Mouse (Mus musculus): ENCODE results near the gene Zic1. TPM values are rescaled to one million over a fixed set of nuclear protein-coding genes. Genes with fewer than 3 reads are reported as not detected.

Gene Zic1
- polyA plus RNA-seq, 1 experiment, result 0.13 TPM

GRCm38 (mm10) chr9:91366999-91367811, 1.6 kb upstream of the Zic1 start:
- Histone ChIP-seq H3K9ac (ENCODE audit: low read depth, poor library complexity, severe bottlenecking) (no peak overlapping the region), H3K4me3 (ENCODE audit: low read depth, low read length) (no peak overlapping the region), H3K27ac (ENCODE audit: insufficient read depth, low read length) (no peak overlapping the region), H3K9me3 (replicated peaks; ENCODE audit: control insufficient read depth, insufficient read depth, low read length, poor library complexity, severe bottlenecking) (no peaks in the 10 kb centered on the region), H3K27me3 (ENCODE audit: control insufficient read depth, insufficient read depth, low read length, poor library complexity, severe bottlenecking) (peaks cover 43% of the 10 kb centered on the region), H3K36me3 (ENCODE audit: control insufficient read depth, insufficient read depth, low read length, poor library complexity, severe bottlenecking) (no peaks in the 10 kb centered on the region), H3K4me1 (ENCODE audit: control insufficient read depth, insufficient read depth, low read length) (no peaks in the 10 kb centered on the region)
- TF ChIP-seq POLR2A (IDR thresholded peaks at IDR 0.05; ENCODE audit: insufficient read depth, low read length), result no peak
- no peak for TF ChIP-seq EP300 (IDR thresholded peaks at IDR 0.05; ENCODE audit: insufficient read depth, low read depth, low read length)
- no peak for TF ChIP-seq CTCF (IDR thresholded peaks at IDR 0.05; ENCODE audit: low read depth, low read length)

GRCm38 (mm10) chr9:91366226-91366998, 802 bp upstream of the Zic1 start:
- H3K36me3 ChIP-seq (ENCODE audit: control insufficient read depth, insufficient read depth, low read length, poor library complexity, severe bottlenecking), result no peaks in the 10 kb centered on the region
- H3K27me3 ChIP-seq (ENCODE audit: control insufficient read depth, insufficient read depth, low read length, poor library complexity, severe bottlenecking), result peaks cover 44% of the 10 kb centered on the region
- no peaks in the 10 kb centered on the region for H3K9me3 ChIP-seq (replicated peaks; ENCODE audit: control insufficient read depth, insufficient read depth, low read length, poor library complexity, severe bottlenecking)
- H3K9ac ChIP-seq (ENCODE audit: low read depth, poor library complexity, severe bottlenecking), result no peak overlapping the region
- TF ChIP-seq EP300 (IDR thresholded peaks at IDR 0.05; ENCODE audit: insufficient read depth, low read depth, low read length) (no peak), CTCF (IDR thresholded peaks at IDR 0.05; ENCODE audit: low read depth, low read length) (no peak), POLR2A (IDR thresholded peaks at IDR 0.05; ENCODE audit: insufficient read depth, low read length) (no peak)
- H3K27ac ChIP-seq (ENCODE audit: insufficient read depth, low read length), result no peak overlapping the region
- peak overlapping the region; percentile 30; the same call in 1 of the 2 replicates for H3K4me3 ChIP-seq (ENCODE audit: low read depth, low read length)
- H3K4me1 ChIP-seq (ENCODE audit: control insufficient read depth, insufficient read depth, low read length), result no peaks in the 10 kb centered on the region

DNA sequence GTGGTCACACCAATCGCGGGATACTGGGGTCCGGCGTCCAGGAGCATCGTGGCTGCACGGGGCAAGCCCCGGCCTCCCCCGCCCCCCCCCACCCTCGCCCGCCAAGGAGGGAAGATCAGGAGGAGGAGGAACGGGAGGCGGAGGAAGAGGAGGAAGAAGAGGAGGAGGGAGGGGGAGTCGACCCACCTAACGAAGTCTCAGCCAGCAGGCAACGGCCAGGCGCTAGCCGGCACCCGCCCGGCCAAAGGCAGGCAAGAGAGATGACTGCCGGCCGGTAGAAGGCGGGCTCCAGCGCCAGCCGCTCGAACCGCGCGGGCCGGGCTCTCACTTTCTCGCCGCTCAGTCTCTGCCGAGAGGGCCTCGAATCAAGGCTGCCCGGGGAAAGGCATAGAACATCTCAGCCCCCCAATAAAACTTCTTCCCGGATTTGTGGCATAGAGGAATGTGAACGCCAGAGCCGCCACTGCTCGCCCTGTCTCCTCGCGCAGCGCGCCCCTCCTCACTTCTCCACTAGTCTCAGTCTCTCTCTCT, 574 bp downstream of the Zic1 start:
- Histone ChIP-seq H3K36me3 (ENCODE audit: control insufficient read depth, insufficient read depth, low read length, poor library complexity, severe bottlenecking) (no peaks in the 10 kb centered on the region), H3K4me3 (ENCODE audit: low read depth, low read length) (peak overlapping the region; percentile 49), H3K9ac (ENCODE audit: low read depth, poor library complexity, severe bottlenecking) (peak overlapping the region; percentile 38; the same call in 1 of the 2 replicates), H3K4me1 (ENCODE audit: control insufficient read depth, insufficient read depth, low read length) (no peaks in the 10 kb centered on the region), H3K9me3 (replicated peaks; ENCODE audit: control insufficient read depth, insufficient read depth, low read length, poor library complexity, severe bottlenecking) (no peaks in the 10 kb centered on the region), H3K27me3 (ENCODE audit: control insufficient read depth, insufficient read depth, low read length, poor library complexity, severe bottlenecking) (peaks cover 44% of the 10 kb centered on the region), H3K27ac (ENCODE audit: insufficient read depth, low read length) (no peak overlapping the region)
- no peak for TF ChIP-seq POLR2A (IDR thresholded peaks at IDR 0.05; ENCODE audit: insufficient read depth, low read length)
- no peak for TF ChIP-seq CTCF (IDR thresholded peaks at IDR 0.05; ENCODE audit: low read depth, low read length)
- TF ChIP-seq EP300 (IDR thresholded peaks at IDR 0.05; ENCODE audit: insufficient read depth, low read depth, low read length), result no peak

- Histone ChIP-seq H3K27me3 (ENCODE audit: control insufficient read depth, insufficient read depth, low read length, poor library complexity, severe bottlenecking) (peaks cover 44% of the 10 kb centered on the region), H3K9me3 (replicated peaks; ENCODE audit: control insufficient read depth, insufficient read depth, low read length, poor library complexity, severe bottlenecking) (no peaks in the 10 kb centered on the region), H3K4me3 (ENCODE audit: low read depth, low read length) (peak overlapping the region; percentile 49), H3K4me1 (ENCODE audit: control insufficient read depth, insufficient read depth, low read length) (no peaks in the 10 kb centered on the region), H3K27ac (ENCODE audit: insufficient read depth, low read length) (no peak overlapping the region), H3K9ac (ENCODE audit: low read depth, poor library complexity, severe bottlenecking) (peak overlapping the region; percentile 38; the same call in 1 of the 2 replicates), H3K36me3 (ENCODE audit: control insufficient read depth, insufficient read depth, low read length, poor library complexity, severe bottlenecking) (no peaks in the 10 kb centered on the region)
- TF ChIP-seq CTCF (IDR thresholded peaks at IDR 0.05; ENCODE audit: low read depth, low read length), result no peak
- TF ChIP-seq POLR2A (IDR thresholded peaks at IDR 0.05; ENCODE audit: insufficient read depth, low read length), result no peak
- TF ChIP-seq EP300 (IDR thresholded peaks at IDR 0.05; ENCODE audit: insufficient read depth, low read depth, low read length), result no peak
These were observed 1.3 kb downstream of the Zic1 start for GRCm38 (mm10) chr9:91364127-91364970.

GRCm38 (mm10) chr9:91363814-91364126, 1.8 kb downstream of the Zic1 start:
- no peak overlapping the region for H3K27ac ChIP-seq (ENCODE audit: insufficient read depth, low read length)
- H3K36me3 ChIP-seq (ENCODE audit: control insufficient read depth, insufficient read depth, low read length, poor library complexity, severe bottlenecking), result no peaks in the 10 kb centered on the region
- no peaks in the 10 kb centered on the region for H3K9me3 ChIP-seq (replicated peaks; ENCODE audit: control insufficient read depth, insufficient read depth, low read length, poor library complexity, severe bottlenecking)
- TF ChIP-seq POLR2A (IDR thresholded peaks at IDR 0.05; ENCODE audit: insufficient read depth, low read length), result no peak
- TF ChIP-seq CTCF (IDR thresholded peaks at IDR 0.05; ENCODE audit: low read depth, low read length), result no peak
- TF ChIP-seq EP300 (IDR thresholded peaks at IDR 0.05; ENCODE audit: insufficient read depth, low read depth, low read length), result no peak
- no peak overlapping the region for H3K4me3 ChIP-seq (ENCODE audit: low read depth, low read length)
- peaks cover 43% of the 10 kb centered on the region for H3K27me3 ChIP-seq (ENCODE audit: control insufficient read depth, insufficient read depth, low read length, poor library complexity, severe bottlenecking)
- no peaks in the 10 kb centered on the region for H3K4me1 ChIP-seq (ENCODE audit: control insufficient read depth, insufficient read depth, low read length)
- no peak overlapping the region for H3K9ac ChIP-seq (ENCODE audit: low read depth, poor library complexity, severe bottlenecking)

Measured in ES-Bruce4 (cell line).